Mouse (Mus musculus): ENCODE measurements at regions not wholly inside any gene's neighbourhood (a gene's known extent, or its start where the extent isn't known, plus 50 kb on each side); places are given as distances from the start of the nearest gene placed in this dataset.
"Not testable (repeated sequence)": the region's sequence is repeated elsewhere in the genome, so short reads cannot be mapped to it uniquely, and the experiment has no call there.

GRCm38 (mm10) chr13:99128979-99129378, 55.6 kb upstream of the Zfp366 start:
- Histone ChIP-seq H3K36me3 (replicated peaks in 1 of 2; ENCODE audit: control insufficient read depth in 1 of 2, insufficient read depth in 1 of 2, low read length in 1 of 2) (no peaks in the 10 kb centered on the region), H3K27me3 (replicated peaks) (peaks cover 3% of the 10 kb centered on the region), H3K27ac (ENCODE audit: insufficient read depth, low read depth) (no peak overlapping the region), H3K4me2 (ENCODE audit: insufficient read depth, low read depth, poor library complexity, severe bottlenecking) (no peak overlapping the region), H3K4me3 (replicated peaks in 1 of 3; ENCODE audit: low read depth in 2 of 3, low read length in 2 of 3, poor library complexity in 1 of 3) (no peak overlapping the region), H3K79me2 (replicated peaks; ENCODE audit: control insufficient read depth, extremely low read depth, insufficient read depth, poor library complexity, severe bottlenecking) (no peaks in the 10 kb centered on the region), H3K9me3 (replicated peaks; ENCODE audit: low read length) (peaks cover 4% of the 10 kb centered on the region), H3K4me1 (ENCODE audit: control insufficient read depth in 1 of 2, insufficient read depth in 2 of 2) (0 out of 4 replicates have a peak, but pooled peaks cover 0 to 4% of the 10 kb centered on the region in 2 experiments), H3K9ac (ENCODE audit: insufficient read depth, low read depth) (no peak overlapping the region)
- no peak for DNase-seq (ENCODE audit: extremely low read depth)
- dilution Hi-C loops (cut with MboI; ENCODE audit: extremely low pct_ligation_motif_present, extremely low pct_unique_long_range_greater_than_20kb, low sequenced_read_pairs), result no loop called here
- in situ Hi-C loops (cut with MboI; ENCODE audit: low pct_ligation_motif_present, low pct_unique_long_range_greater_than_20kb, low sequenced_read_pairs), result no loop called here
- TF ChIP-seq RCOR1 (conservative IDR thresholded peaks at IDR 0.05; ENCODE audit: low read depth, low read length) (no peak), HCFC1 (IDR thresholded peaks at IDR 0.05; ENCODE audit: low read depth, low read length) (no peak), IRF4 (IDR thresholded peaks at IDR 0.05; ENCODE audit: low read depth, low read length) (no peak), MAZ (IDR thresholded peaks at IDR 0.05; ENCODE audit: low read depth, low read length) (no peak)

GRCm38 (mm10) chr13:99128284-99128691, 56.3 kb upstream of the Zfp366 start:
- H3K4me2 ChIP-seq (ENCODE audit: insufficient read depth, low read depth, poor library complexity, severe bottlenecking), result no peak overlapping the region
- H3K79me2 ChIP-seq (replicated peaks; ENCODE audit: control insufficient read depth, extremely low read depth, insufficient read depth, poor library complexity, severe bottlenecking), result no peaks in the 10 kb centered on the region
- DNase-seq (ENCODE audit: extremely low read depth), result no peak
- no peak overlapping the region for H3K9ac ChIP-seq (ENCODE audit: insufficient read depth, low read depth)
- H3K36me3 ChIP-seq (replicated peaks in 1 of 2; ENCODE audit: control insufficient read depth in 1 of 2, insufficient read depth in 1 of 2, low read length in 1 of 2), result no peaks in the 10 kb centered on the region
- H3K4me3 ChIP-seq (replicated peaks in 1 of 3; ENCODE audit: low read depth in 2 of 3, low read length in 2 of 3, poor library complexity in 1 of 3), result no peak overlapping the region
- dilution Hi-C loops (cut with MboI; ENCODE audit: extremely low pct_ligation_motif_present, extremely low pct_unique_long_range_greater_than_20kb, low sequenced_read_pairs) (no loop called here), in situ Hi-C loops (cut with MboI; ENCODE audit: low pct_ligation_motif_present, low pct_unique_long_range_greater_than_20kb, low sequenced_read_pairs) (no loop called here)
- peaks cover 4% of the 10 kb centered on the region for H3K9me3 ChIP-seq (replicated peaks; ENCODE audit: low read length)
- H3K4me1 ChIP-seq (ENCODE audit: control insufficient read depth in 1 of 2, insufficient read depth in 2 of 2), result 0 out of 4 replicates have a peak, but pooled peaks cover 0 to 4% of the 10 kb centered on the region in 2 experiments
- TF ChIP-seq IRF4 (IDR thresholded peaks at IDR 0.05; ENCODE audit: low read depth, low read length), result no peak
- TF ChIP-seq MAZ (IDR thresholded peaks at IDR 0.05; ENCODE audit: low read depth, low read length), result no peak
- TF ChIP-seq BHLHE40 (IDR thresholded peaks at IDR 0.05; ENCODE audit: low read depth, low read length), result no peak
- TF ChIP-seq CTCF (conservative IDR thresholded peaks at IDR 0.05 in 1 of 2, IDR thresholded peaks at IDR 0.05 in 1 of 2; ENCODE audit: low read depth in 2 of 2, low read length in 2 of 2), result no peak
- no peak for TF ChIP-seq ZC3H11A (IDR thresholded peaks at IDR 0.05; ENCODE audit: low read depth, low read length)
- H3K27ac ChIP-seq (ENCODE audit: insufficient read depth, low read depth), result no peak overlapping the region
- H3K27me3 ChIP-seq (replicated peaks), result peaks cover 3% of the 10 kb centered on the region

- dilution Hi-C loops (cut with MboI; ENCODE audit: extremely low pct_ligation_motif_present, extremely low pct_unique_long_range_greater_than_20kb, low sequenced_read_pairs) (no loop called here), in situ Hi-C loops (cut with MboI; ENCODE audit: low pct_ligation_motif_present, low pct_unique_long_range_greater_than_20kb, low sequenced_read_pairs) (no loop called here)
- Histone ChIP-seq H3K27me3 (replicated peaks) (peaks cover 3% of the 10 kb centered on the region), H3K36me3 (replicated peaks in 1 of 2; ENCODE audit: control insufficient read depth in 1 of 2, insufficient read depth in 1 of 2, low read length in 1 of 2) (no peaks in the 10 kb centered on the region), H3K79me2 (replicated peaks; ENCODE audit: control insufficient read depth, extremely low read depth, insufficient read depth, poor library complexity, severe bottlenecking) (no peaks in the 10 kb centered on the region), H3K9ac (ENCODE audit: insufficient read depth, low read depth) (no peak overlapping the region), H3K4me3 (replicated peaks in 1 of 3; ENCODE audit: low read depth in 2 of 3, low read length in 2 of 3, poor library complexity in 1 of 3) (no peak overlapping the region), H3K9me3 (replicated peaks; ENCODE audit: low read length) (peaks cover 4% of the 10 kb centered on the region), H3K4me2 (ENCODE audit: insufficient read depth, low read depth, poor library complexity, severe bottlenecking) (no peak overlapping the region), H3K4me1 (ENCODE audit: control insufficient read depth in 1 of 2, insufficient read depth in 2 of 2) (0 out of 4 replicates have a peak, but pooled peaks cover 0 to 4% of the 10 kb centered on the region in 2 experiments), H3K27ac (ENCODE audit: insufficient read depth, low read depth) (no peak overlapping the region)
- no peak for TF ChIP-seq RCOR1 (conservative IDR thresholded peaks at IDR 0.05; ENCODE audit: low read depth, low read length)
- TF ChIP-seq PAX5 (IDR thresholded peaks at IDR 0.05; ENCODE audit: low read length), result no peak
- no peak for TF ChIP-seq CHD1 (IDR thresholded peaks at IDR 0.05; ENCODE audit: low read depth, low read length)
- no peak for TF ChIP-seq TBP (conservative IDR thresholded peaks at IDR 0.05; ENCODE audit: low read depth, low read length)
- DNase-seq (ENCODE audit: extremely low read depth), result no peak
Measured at GRCm38 (mm10) chr13:99127716-99128115, 56.9 kb upstream of the Zfp366 start.

- dilution Hi-C loops (cut with MboI; ENCODE audit: extremely low pct_ligation_motif_present, extremely low pct_unique_long_range_greater_than_20kb, low sequenced_read_pairs); H3K27me3 ChIP-seq (replicated peaks); H3K4me3 ChIP-seq (replicated peaks in 1 of 3; ENCODE audit: low read depth in 2 of 3, low read length in 2 of 3, poor library complexity in 1 of 3): not testable (repeated sequence)
Measured at GRCm38 (mm10) chr13:99126971-99127370, 57.7 kb upstream of the Zfp366 start.

More at GRCm38 (mm10) chr13:99126971-99127370, 57.7 kb upstream of the Zfp366 start:
- H3K79me2 ChIP-seq (replicated peaks; ENCODE audit: control insufficient read depth, extremely low read depth, insufficient read depth, poor library complexity, severe bottlenecking); DNase-seq (ENCODE audit: extremely low read depth); H3K9ac ChIP-seq (ENCODE audit: insufficient read depth, low read depth); H3K9me3 ChIP-seq (replicated peaks; ENCODE audit: low read length); H3K27ac ChIP-seq (ENCODE audit: insufficient read depth, low read depth); H3K36me3 ChIP-seq (replicated peaks in 1 of 2; ENCODE audit: control insufficient read depth in 1 of 2, insufficient read depth in 1 of 2, low read length in 1 of 2); H3K4me1 ChIP-seq (ENCODE audit: control insufficient read depth in 1 of 2, insufficient read depth in 2 of 2); in situ Hi-C loops (cut with MboI; ENCODE audit: low pct_ligation_motif_present, low pct_unique_long_range_greater_than_20kb, low sequenced_read_pairs); H3K4me2 ChIP-seq (ENCODE audit: insufficient read depth, low read depth, poor library complexity, severe bottlenecking): not testable (repeated sequence)
